Mouse (Mus musculus) adrenal gland, postnatal 4 days (tissue): ENCODE data around the gene Metap1. TPM values are rescaled to one million over a fixed set of nuclear protein-coding genes. Genes with fewer than 3 reads are reported as not detected.
A peak's percentile ranks its signal among the peaks of the same experiment; 100 is the strongest.

ENCODE experiments used
- DNase-seq, 2 experiments: peaks; one replicate each; pipeline ENCODE4 v3.0.0; 2021 to 2022; ENCODE audit warnings: low spot score in 2 of 2, mixed read lengths in 2 of 2
- long read RNA-seq, 2 experiments: library from polyadenylated mRNA; stranded (forward); transcript quantifications; one replicate each; pipeline ENCODE4 v2.0.0; 2021
- total RNA-seq, 2 experiments: library from RNA; stranded (reverse); gene quantifications; 2 replicates each; pipeline ENCODE4 v1.2.3; 2021

Gene Metap1
- 10 to 100 TPM; 55.8 to 59.4 TPM for total RNA-seq
- long read RNA-seq, experiment 1, transcript Metap1-201 (11 exons, 2,686 nt) = major isoform, 35 of 58 reads
- long read RNA-seq, experiment 1, partial matches to known transcripts = 3 of 58 reads
- long read RNA-seq, experiment 1, other reads (novel, unspliced or antisense) = 20 of 58 reads
- long read RNA-seq, experiment 2, transcript Metap1-201 (11 exons, 2,686 nt) = major isoform, 66 of 95 reads
- long read RNA-seq, experiment 2, partial matches to known transcripts = 4 of 95 reads
- long read RNA-seq, experiment 2, other reads (novel, unspliced or antisense) = 25 of 95 reads

DNA sequence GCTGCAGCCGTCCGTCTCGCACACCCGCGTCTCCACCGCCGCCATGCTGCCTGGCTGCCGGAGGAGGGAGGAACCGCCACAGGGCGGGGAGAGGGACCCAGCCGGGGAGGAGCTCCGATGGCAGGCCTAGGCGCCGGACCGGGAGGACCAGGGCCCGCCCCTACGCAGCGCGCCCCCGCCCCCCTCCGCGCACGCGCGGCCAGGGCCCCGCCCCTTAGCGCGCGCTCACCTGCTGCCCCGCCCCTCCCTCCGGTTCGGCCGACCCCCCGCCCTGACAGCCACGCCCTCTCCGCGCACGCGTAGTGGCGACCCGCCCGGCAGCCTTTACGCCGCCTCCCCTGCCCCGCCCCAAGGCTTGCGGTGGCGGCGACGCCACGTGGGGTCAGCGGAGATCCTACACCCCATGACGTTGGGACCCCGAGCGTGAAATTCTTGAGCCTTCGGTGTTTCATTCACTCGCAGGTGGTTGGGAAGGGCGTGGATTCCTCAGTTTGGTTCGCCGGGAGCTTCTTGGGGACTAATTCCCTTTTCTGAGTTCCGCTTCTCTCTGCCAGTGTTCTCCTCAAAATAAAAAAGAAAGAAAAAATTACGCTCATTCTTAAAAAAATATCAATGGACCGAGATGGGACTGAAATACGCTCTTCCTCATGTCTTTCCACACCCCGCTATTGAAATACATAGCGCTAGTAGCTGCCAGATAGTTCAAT, at the start of gene Metap1:
Gene Metap1 (minus strand): TSS at position 189 of the 707 bp plus-strand sequence.
- DNase-seq = peak; percentile 98 to 99

DNA sequence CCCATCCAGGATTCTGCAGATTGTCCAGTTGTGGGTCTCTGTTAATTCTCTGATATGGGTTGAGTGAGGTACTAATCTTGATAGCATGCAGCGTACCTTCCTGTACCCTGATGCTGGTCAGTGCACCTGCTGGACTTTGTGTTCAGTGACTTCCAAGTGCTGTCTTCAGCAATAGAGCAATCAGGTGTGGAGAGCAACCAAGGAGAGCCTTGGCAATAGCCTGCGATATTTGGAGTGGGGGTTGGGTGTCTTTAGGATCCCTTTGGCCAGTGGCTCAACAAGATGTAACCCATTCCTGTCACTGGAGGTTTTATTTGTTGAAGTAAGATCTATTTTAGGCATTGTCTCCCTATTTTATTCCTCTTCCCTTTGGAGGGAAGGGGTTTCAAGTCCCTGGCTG, 46.7 kb upstream of the Metap1 start:
- no peak for DNase-seq

DNA sequence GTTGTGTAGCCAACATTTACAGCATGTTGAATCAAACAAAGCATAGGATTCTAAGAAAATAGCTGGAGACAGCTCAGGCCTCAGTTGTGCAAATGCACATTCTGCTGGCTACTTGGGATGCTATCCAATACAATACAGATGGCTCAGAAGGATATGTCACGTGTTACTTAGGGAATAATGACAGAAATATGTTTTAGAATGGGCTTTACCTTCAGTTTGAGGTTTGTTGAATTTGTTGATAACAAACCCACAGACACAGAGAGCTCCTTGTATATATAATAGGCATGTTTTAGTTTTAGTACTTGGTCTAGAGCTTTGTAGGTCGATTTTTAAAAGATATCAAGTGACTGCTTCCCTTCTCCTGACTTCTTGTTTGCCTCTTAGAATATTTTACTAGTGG, 43.4 kb upstream of the Metap1 start:
- no peak for DNase-seq

DNA sequence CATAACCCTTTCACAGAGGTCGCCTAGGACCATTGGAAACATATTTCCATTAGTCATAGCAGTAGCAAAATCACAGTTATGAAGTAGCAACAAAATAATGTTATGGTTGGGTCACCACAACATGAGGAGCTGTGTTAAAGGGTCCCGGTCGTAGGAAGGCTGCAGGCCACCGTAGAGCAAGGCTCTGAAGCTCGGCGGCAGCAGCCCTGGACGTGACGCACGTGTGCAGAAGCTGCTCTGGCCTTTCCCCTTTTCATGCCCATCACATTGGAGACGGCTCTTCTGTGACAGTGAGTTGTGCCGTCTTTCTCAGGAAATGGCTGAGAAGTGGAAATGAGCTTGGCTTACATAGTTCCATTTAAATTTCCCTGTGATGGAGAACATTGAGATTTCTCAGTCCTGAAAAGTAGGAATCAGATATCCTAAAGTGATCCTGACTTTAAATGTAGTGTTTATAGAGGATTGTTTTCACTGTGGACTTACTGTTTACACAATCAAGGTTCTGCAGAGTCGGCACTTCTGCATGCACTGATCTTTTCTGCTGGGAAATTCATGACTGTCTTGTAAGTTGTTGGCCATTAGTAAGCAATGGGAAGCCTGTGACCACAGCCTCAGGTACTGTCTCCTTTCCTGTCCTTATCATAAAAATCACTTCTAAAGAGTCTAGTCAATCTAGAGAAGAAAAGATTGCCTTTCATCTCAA, 42.3 kb upstream of the Metap1 start:
- no peak for DNase-seq

DNA sequence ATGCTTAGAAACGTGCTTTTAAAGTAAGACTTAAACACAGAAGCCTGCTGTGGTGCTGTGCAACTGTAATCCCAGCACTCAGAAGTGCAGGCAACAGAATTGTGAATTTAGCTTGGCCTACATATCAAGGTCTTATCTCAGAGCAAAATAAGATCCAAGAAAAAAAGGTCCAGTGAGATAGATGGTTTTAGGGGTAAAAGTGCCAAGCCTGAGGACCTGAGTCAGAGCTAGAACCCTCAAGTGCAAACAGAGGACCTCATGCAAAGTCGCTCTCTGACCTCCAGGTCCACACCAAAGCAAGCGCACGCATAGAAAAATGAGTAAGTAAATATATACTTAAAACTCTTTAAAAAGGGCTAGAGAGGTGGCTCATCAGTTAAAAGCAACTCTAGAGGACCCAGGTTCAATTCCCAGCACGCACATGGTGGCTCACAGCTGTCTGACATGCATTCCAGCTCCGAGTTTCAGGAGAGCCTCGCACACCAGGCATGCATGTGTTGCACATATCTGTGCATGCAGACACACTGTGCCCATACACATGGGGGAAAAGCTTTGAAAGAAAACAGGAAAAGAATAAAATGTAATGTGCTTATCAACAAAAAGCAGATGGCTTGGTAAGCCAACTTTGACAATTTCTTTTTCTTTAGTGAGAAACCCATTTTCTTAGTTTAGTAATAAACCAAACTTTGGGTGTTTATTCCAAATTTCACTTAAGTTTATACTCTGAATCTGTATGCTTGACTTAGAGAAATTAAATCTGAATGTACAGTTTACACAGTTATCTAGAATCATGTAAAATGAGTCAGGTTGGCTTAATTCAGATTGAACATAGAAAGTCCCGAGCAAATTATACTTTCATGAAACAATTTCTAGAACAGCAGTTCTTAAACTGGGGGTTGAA, 41.5 kb upstream of the Metap1 start:
- no peak for DNase-seq

DNA sequence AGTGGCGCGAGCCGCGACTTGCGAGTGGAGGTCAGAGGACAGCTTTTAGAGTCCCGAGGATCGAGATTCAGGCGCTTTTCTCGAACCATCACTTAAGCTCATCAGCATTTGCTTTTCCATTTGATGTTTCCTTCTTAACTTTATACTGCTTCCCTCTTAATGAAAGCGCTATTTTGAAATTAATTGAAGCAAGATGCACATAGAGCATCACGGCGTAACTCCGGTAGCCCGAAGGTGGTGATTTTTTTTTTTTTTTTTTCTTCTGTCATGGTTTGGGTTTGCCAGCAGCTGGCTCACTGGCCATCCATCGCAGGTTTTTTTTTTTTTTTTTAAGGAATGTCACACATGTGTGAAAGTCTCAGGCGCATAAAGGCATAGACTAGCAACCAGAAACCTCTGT, 39.0 kb upstream of the Metap1 start:
- no peak for DNase-seq

DNA sequence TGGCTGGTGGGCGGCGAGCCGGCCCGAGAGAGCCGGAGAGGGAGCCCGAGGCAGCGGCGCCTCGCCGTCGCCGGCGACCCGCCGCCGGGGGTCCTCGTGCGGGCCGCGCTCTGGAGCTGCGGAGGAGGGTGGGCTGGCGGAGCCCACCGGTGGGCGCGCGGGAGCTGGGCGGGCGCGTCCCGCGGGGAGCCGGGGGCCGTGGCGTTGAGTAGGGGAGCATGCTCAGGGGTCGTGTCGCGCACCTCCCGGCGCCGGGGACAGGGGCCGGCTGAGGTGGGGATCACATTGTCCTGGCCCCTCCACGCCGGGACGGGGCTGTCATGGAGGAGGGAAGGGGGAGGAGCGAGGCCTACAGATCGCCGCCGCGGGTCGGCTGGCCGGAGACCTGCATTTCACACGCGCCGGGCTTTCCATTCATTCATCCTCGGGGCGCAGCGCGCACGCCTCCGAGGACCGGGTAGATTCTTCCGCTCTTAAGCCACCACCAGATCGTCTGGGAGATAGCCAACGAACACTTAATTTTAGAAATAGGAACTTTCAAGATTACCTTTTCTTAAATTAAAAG, 38.4 kb upstream of the Metap1 start:
- DNase-seq = peak; percentile 36 to 50

DNA sequence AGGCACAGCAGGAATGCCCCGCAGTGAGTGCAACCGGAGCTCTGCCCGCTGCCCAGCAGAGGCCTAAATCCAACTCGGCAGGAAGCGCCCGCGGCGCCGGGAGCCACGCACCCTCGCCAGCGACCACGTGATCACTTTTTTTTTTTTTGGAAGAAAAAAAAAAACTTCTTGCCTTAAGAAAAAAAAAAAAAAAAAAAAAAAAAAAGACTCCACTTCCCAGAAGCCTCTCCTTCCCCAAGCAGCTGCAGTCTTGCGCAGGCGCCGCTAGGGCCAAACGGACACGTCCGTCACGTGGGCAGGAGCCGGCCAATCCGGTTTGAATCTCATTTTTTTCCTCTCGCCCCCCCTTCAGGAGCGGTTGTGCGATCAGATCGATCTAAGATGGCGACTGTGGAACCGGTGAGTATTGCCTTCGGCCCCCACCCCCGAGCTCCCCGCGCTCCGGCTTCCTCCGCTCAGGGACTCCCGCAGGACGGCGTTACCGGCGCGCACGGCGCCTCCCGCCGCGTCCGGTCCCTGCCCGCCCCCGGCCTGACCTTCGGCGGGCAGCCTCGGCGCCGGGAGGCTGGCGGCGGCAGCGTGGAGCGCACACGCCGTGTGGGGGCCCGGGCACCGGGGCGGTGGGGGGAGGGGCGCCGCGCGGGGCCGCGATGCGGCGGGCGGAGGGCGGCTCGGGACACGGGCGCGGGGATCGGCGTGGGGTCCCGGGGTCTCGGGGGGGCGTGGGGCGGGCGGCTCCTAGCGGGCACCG, 37.8 kb upstream of the Metap1 start:
- DNase-seq = peak; percentile 79 to 90

DNA sequence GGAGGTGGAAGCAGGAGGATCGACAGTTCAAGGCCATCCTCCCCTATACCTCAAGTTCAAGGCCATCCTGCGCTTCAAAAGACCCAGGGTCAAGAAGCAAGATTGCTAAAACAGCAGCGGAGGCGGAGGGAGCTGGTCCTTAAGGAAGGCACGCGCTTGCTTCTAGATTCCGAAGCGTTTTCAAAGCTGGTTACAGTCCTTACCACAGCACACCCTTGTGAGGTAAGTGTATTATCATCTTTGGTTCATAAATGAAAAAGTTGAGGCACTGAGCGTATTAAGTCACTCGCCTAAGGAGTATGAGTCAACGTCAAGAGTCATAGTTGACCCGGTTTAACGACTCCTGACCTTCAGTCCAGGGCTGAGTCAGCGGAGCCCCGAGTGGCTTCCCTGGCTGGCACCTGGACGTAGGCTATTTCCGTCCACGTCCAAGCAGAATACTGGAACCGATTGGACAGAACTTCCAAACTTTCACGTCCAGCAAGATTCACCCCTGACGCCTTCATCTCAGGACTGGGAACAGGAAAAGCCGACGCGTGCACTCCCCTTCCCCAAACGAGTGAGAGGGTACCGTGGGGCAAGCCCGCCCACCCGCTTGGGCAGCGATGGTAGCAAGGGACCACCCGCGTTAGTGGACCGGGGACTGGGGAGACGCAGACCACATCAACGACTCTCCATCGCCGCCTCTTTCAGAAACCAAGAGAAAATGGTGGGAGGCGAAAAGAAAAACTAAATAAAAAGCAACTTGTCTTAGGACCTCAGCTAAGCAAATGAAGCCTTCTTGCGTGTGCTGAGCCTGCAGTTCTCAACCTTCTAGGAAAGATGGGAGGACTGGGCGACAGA, 37.0 kb upstream of the Metap1 start, which contains the start of gene Eif4e:
Gene Eif4e (plus strand): TSS at position 107 of the 843 bp plus-strand sequence.
- peak; percentile 15 to 49 for DNase-seq

DNA sequence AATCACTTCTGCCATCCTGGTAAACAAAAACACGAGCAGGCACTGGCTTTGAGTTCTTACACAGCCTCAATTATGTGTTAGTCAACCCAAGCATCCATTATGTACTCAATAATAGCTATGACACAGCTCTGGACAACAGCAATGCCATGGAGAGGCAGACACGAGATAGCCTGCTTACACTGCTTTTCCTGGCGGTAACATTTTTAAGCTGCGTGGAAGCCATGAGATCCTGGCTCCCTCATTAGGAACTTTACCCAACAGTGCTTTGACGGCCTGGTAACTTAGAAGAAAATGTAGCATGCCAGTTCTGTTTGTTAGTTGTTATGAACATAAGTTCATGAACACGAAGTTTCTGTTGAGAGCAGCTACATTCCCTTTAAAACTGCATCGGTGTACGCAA, 36.2 kb upstream of the Metap1 start:
- no peak for DNase-seq

DNA sequence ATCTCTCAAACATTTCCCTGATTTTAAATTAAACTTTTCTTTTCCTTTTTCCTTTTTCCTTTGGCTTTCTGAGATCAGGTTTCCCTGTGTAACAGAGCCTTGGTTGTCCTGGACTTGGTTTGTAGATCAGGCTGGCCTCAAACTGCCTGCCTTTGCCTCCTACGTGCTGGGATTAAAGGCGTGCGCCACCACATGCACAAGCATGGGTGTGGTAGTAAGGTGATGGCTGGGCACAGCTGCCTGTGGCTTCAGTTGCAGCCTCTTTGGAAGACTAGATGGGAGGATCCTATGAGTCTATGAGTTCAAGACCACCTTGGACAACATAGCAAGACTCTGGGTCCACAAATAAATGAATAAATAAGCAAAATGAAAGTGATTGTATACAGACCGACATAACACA, 34.6 kb upstream of the Metap1 start:
- DNase-seq = no peak

DNA sequence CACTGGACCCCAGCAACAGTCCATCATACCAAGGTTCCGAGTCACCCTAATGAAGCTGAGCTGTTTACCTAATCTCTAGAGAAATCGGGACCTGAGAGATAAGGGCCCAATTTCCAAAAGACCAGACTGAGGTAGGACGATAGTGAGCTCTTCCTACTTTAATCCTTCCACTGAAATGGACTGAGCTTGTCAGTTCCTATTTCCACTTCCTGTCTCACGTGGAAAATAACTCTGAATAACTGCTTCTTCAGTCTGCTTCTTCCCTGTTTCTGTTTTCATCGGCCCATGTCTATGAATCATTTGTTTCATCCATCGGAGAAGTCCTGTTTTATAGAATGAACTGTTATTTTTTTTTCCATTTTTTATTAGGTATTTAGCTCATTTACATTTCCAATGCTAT, 29.9 kb upstream of the Metap1 start:
- DNase-seq = no peak

DNA sequence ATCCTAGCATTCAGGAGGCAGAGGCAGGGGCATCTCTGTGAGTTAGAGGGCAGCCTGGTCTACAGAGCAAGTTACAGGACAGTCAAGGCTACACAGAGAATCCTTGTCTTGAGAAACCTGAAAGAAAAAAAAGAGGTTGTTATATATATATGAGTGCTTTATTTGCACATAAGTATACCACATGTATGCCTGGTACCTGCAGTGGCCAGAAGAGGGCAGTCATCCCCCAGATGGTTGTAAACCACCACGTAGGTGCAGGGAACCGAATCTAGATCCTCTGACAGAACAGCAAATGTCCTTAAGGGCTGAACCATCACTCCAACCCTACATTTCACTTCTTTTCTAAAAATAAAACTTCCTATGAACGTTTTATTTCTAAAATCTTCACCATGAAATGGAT, 28.6 kb upstream of the Metap1 start:
- no peak for DNase-seq

DNA sequence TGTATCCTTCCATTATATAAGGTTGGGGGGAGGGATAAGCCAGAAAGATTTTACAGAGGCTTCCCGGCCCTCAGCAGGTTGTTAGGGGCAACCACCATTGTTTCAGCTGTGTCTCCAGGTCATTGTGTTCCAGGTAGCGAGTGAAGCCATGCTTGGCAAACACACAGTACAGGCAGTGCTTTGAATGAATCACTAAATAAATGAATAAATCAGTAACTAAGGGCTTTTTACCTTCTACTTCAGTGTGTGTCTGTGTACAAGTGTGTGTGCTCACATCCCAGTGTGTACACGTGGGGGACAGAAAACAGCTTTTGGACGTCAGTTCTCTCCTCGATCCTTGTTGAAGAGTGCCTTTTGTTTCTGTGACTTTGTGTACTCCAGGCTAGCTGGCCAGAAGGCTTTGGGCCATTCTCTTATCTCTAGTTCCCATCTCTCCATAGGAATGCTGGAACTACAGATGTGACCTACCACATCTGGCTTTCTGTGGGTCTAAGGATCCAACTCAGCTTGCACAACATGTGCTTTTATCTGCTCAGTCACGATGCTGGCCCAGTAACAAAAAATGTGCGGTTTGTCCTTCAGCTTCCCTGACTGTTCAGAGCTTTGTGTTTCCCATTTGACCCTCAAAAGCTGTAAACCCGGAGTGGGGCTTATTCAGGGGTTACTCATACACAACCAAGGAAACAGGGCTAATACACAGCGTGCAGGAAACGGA, 26.5 kb upstream of the Metap1 start:
- DNase-seq = no peak

DNA sequence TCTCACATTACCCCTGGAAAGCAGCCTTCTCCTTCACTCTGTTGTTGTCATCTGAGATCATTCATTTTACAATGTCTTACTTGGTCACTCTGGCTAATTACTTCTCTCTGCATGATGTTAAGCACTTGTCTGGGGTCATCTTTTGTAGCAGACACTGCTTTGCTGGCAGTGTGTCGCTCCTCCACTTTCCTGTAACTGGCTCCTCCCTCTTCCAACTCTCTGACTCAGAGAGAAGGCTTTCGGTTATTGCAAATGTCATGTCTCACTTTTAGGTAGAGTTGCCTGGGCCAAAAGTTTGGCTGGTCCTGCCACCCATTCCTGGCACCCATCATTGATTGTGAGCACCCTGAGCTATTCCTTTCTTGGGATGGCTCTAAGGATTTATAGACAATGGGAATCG, 25.4 kb upstream of the Metap1 start:
- DNase-seq = no peak

DNA sequence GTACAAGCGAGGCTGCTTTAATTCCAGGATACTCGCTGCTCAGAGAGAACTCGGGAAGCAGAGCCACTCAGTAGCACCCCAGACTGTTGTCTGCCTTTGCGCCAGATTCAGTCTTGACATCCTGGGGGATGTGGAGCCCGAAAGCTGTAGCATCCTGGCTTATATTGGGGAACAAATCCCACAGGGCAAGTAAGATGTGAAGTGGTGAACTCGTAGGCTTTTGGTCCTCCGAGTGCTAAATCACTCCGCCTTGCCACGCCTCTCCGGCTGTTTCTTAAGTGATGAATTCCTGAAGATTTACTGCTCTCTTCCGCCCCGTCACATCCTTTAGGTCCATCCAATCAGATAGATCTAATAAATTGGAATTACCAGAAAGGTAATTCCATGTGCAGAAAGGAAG, 23.9 kb upstream of the Metap1 start:
- no peak for DNase-seq

DNA sequence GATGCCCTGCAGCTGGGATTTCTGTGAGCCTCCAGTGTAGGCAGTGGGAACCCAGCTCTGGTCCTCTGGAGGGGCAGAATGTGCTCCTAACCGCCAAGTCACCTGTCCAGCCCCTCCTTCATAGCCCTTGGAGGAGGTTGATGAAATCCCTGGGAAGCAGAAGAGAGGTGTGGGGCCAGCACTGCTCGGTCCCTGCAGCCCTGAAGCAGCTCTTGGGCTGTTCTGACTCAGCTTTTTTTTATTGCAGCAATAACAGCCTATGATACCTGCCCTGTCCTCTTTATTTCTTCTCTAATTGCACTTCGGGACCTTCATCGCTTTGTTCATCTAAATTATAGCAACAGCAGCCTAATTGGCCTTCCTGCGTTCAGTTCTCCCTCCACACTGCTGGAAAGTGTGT, 21.2 kb upstream of the Metap1 start:
- DNase-seq = no peak

DNA sequence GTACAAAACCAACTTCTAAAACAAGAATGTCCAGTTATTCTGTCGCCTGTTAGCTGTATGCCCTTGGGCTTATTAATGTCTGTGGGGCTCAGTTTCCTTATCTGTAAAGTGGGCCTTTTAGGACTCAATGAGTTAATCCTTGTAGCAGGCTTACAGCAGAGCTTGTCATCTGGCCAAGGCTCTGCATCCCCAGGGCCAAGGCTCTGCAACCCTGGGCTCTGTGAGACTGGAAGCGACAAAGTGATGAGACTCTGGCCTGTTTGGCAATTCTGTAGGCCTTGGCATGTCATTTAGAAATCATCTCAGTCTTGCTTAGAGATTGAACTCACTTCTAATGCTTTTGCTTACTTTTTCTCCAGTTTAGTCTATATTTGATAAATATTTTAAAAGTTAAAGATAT, 20.3 kb upstream of the Metap1 start:
- no peak for DNase-seq

DNA sequence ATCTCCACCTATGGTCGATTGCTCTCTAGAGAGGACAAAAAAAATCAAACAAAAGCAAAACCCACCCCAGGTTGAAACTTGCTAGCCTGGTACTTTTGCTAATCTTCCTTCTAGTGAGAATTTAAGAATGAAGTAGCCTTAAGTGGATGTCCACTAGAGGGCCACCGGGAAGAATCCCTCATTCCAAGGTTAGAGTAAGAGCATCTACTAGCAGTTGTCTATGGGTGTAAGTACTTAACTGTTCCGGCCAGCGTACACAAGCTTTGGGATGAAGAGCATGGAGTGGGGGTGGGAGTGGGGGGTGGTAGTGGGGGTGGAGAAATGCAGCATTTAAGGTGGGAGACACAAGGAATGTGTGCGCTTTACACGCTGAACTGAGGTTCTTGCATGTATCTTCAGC, 17.4 kb upstream of the Metap1 start:
- no peak for DNase-seq
